Mouse (Mus musculus): ENCODE measurements at regions not wholly inside any gene's neighbourhood (a gene's known extent, or its start where the extent isn't known, plus 50 kb on each side); places are given as distances from the start of the nearest gene placed in this dataset.

- TF ChIP-seq POLR2A (IDR thresholded peaks at IDR 0.05; ENCODE audit: borderline replicate concordance, low read depth, low read length) (no peak), CTCF (IDR thresholded peaks at IDR 0.05; ENCODE audit: low read depth, low read length) (no peak)
Measured at GRCm38 (mm10) chr3:52617413-52618149, 349.4 kb downstream of the Foxo1 start.

Measured in bone marrow macrophage, adult 2 months (primary cell).